Mouse (Mus musculus) embryonic facial prominence, embryonic 12.5 days (tissue): ENCODE data around the gene AC129217.1. TPM values are rescaled to one million over a fixed set of nuclear protein-coding genes. Genes with fewer than 3 reads are reported as not detected.

Experiments used
- ATAC-seq: fragments of 200-750 bp; cut with Nextera tagmentation; 2 replicates; pipeline ENCODE4 v1.8.0; 2017; ENCODE audit not compliant: insufficient number of reproducible peaks, insufficient read depth, low FRiP score, low TSS enrichment
- H3K27ac ChIP-seq: fragments of 300-500 bp; sonication (generic); 2 replicates; pipeline ENCODE4 v1.5.1; 2016; ENCODE audit warnings: mild to moderate bottlenecking
- H3K27me3 ChIP-seq: fragments of 300-500 bp; sonication (generic); 2 replicates; pipeline ENCODE4 v1.6.1; 2016; ENCODE audit warnings: mild to moderate bottlenecking, moderate library complexity
- H3K36me3 ChIP-seq: fragments of 300-500 bp; sonication (generic); 2 replicates; pipeline ENCODE4 v1.6.1; 2016; ENCODE audit warnings: mild to moderate bottlenecking
- H3K4me1 ChIP-seq: fragments of 300-500 bp; sonication (generic); 2 replicates; pipeline ENCODE4 v1.6.1; 2016
- H3K4me2 ChIP-seq: fragments of 300-500 bp; sonication (generic); replicated peaks from 2 replicates; pipeline ENCODE4 v1.6.1; 2016; ENCODE audit warnings: mild to moderate bottlenecking, moderate library complexity
- H3K4me3 ChIP-seq: fragments of 300-500 bp; sonication (generic); 2 replicates; pipeline ENCODE4 v1.5.1; 2016; ENCODE audit warnings: mild to moderate bottlenecking
- H3K9ac ChIP-seq: fragments of 300-500 bp; sonication (generic); 2 replicates; pipeline ENCODE4 v1.6.1; 2016; ENCODE audit warnings: mild to moderate bottlenecking, moderate library complexity
- H3K9me3 ChIP-seq: fragments of 300-500 bp; sonication (generic); 2 replicates; pipeline ENCODE4 v1.6.1; 2016; ENCODE audit warnings: mild to moderate bottlenecking, moderate library complexity
- WGBS: fragments of 180-500 bp; shearing (Covaris S2); methylation state at CpG from one replicate; pipeline ENCODE4 v1.1.7; 2016; 5-methylcytosine and 5-hydroxymethylcytosine counted together
- microRNA-seq: library from miRNA; unstranded; fragments of <30 nt; microRNA quantifications from one replicate; pipeline ENCODE4, GENCODE M21; 2017
- polyA plus RNA-seq: library from polyadenylated mRNA; unstranded; fragments of >200 nt; fragmentation: Nextera tagmentation; extraction: Ambion mirVana; gene quantifications from 2 replicates; pipeline ENCODE4 v1.2.1, GENCODE M21; 2016

The AC129217.1 gene
- polyA plus RNA-seq, 1 experiment from 2014 or later, result not detected

GRCm38 (mm10) chr19:8875031-8875430 lies 45.5 kb downstream of the AC129217.1 start:
- H3K9ac ChIP-seq, result no peak overlapping the region
- WGBS, result 95% methylated on average over 7 of the region's 7 CpGs
- peaks cover 14% of the 10 kb centered on the region for H3K4me1 ChIP-seq
- peaks cover 45% of the 10 kb centered on the region for H3K36me3 ChIP-seq
- H3K27ac ChIP-seq, result no peak overlapping the region
- H3K9me3 ChIP-seq, result no peaks in the 10 kb centered on the region
- H3K4me2 ChIP-seq, result no peak overlapping the region
- no peak overlapping the region for H3K4me3 ChIP-seq
- ATAC-seq, result no peak
- H3K27me3 ChIP-seq, result no peaks in the 10 kb centered on the region

- Histone ChIP-seq H3K27me3 (no peaks in the 10 kb centered on the region), H3K27ac (peak within 1 kb of the TSS; percentile 71), H3K4me3 (peak within 1 kb of the TSS; percentile 68), H3K36me3 (peaks cover 21% of the 10 kb centered on the region), H3K9ac (peak within 1 kb of the TSS; percentile 89), H3K4me2 (peak within 1 kb of the TSS; percentile 82), H3K4me1 (peaks cover 9% of the 10 kb centered on the region; the same call in 1 of the 2 replicates), H3K9me3 (no peaks in the 10 kb centered on the region)
- under 1% methylated on average over 42 of the region's 42 CpGs for WGBS
- peak; percentile 95 for ATAC-seq
These were observed 50.9 kb downstream of the AC129217.1 start, which contains the start of gene Uqcc3 for GRCm38 (mm10) chr19:8880311-8881033. TSS of gene Uqcc3 (minus strand) at chr19:8880923.

GRCm38 (mm10) chr19:8881034-8881392 lies 51.4 kb downstream of the AC129217.1 start:
- ATAC-seq, result no peak

GRCm38 (mm10) chr19:8883616-8884015 lies 54.0 kb downstream of the AC129217.1 start, which contains the start of the genes Lbhd1 and Gm49403:
TSS of gene Lbhd1 (plus strand) at chr19:8883732.
TSS of gene Gm49403 (plus strand) at chr19:8883930.
- Histone ChIP-seq H3K36me3 (no peaks in the 10 kb centered on the region), H3K27me3 (no peaks in the 10 kb centered on the region), H3K4me2 (no peak within 1 kb of the TSS), H3K9me3 (no peaks in the 10 kb centered on the region), H3K4me1 (peaks cover 16% of the 10 kb centered on the region; the same call in 1 of the 2 replicates), H3K27ac (no peak within 1 kb of the TSS), H3K4me3 (no peak within 1 kb of the TSS), H3K9ac (no peak within 1 kb of the TSS)
- no peak for ATAC-seq
- WGBS, result 78% methylated on average over 3 of the region's 3 CpGs

More at GRCm38 (mm10) chr19:8881034-8881392, 51.4 kb downstream of the AC129217.1 start:
- peaks cover 9% of the 10 kb centered on the region; the same call in 1 of the 2 replicates for H3K4me1 ChIP-seq
- H3K4me2 ChIP-seq, result peak overlapping the region; percentile 82
- H3K4me3 ChIP-seq, result peak overlapping the region; percentile 68
- peaks cover 16% of the 10 kb centered on the region for H3K36me3 ChIP-seq
- peak overlapping the region; percentile 89 for H3K9ac ChIP-seq
- H3K27ac ChIP-seq, result no peak overlapping the region
- H3K9me3 ChIP-seq, result no peaks in the 10 kb centered on the region
- no peaks in the 10 kb centered on the region for H3K27me3 ChIP-seq
- WGBS, result 20% methylated on average over 3 of the region's 3 CpGs

- Histone ChIP-seq H3K9me3 (no peaks in the 10 kb centered on the region), H3K4me2 (peak overlapping the region; percentile 81), H3K9ac (no peak overlapping the region), H3K4me1 (peaks cover 10% of the 10 kb centered on the region; the same call in 1 of the 2 replicates), H3K36me3 (peaks cover 14% of the 10 kb centered on the region), H3K4me3 (peak overlapping the region; percentile 69; the same call in 1 of the 2 replicates), H3K27ac (peak overlapping the region; percentile 85; the same call in 1 of the 2 replicates), H3K27me3 (no peaks in the 10 kb centered on the region)
- no peak for ATAC-seq
- 35% methylated on average over 1 of the region's 1 CpGs for WGBS
These were observed 57.5 kb downstream of the AC129217.1 start for GRCm38 (mm10) chr19:8886916-8887584.

- no peak for ATAC-seq
- 17% methylated on average over 19 of the region's 19 CpGs for WGBS
These were observed 58.3 kb downstream of the AC129217.1 start for GRCm38 (mm10) chr19:8887585-8888463.

DNA sequence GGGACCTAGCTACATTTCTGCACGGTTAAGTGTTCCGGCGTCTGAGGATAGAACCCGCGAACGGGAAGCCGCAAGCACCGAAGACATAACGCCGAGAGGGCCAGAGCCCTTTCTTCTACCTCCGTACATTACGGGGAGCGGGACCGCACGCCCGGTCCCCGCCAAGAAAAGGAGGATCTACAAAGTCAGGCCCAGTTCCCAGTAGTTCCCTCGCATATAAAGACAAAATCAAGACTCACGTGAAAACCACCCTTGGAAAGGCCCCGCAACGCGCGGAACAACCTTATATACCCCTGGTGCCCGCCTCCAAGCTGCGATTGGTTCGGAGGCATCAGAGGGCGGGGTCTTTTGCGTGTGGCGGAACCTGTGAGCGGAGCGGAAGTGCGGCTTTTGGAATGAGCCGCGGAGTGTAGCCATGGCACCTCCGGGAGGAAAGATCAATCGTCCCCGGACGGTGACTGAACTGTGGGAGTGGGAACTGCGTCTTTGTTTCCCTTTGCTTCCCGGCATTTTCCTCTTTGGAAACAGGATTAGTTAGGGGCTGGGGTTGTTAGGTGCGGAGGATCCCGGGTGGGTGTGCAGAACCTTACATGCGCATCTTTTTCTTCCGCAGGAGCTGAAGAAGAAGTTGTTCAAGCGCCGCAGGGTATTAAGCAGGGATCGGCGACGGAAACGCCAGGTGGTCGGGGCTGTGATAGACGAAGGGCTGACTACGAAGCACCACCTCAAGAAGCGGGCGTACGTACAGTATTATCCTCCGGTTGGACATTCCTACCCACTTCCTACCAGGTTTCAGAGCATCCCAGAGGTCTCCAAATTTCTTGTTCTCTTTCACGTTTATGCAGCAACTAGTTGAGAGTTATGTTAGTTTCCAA lies 59.2 kb downstream of the AC129217.1 start, which contains the start of the genes 1810009A15Rik and Gm49416:
Gene 1810009A15Rik, plus strand, starts transcription at position 343 of the 875 bp plus-strand sequence.
Gene Gm49416, plus strand, starts transcription at position 416 of the 875 bp plus-strand sequence.
- Histone ChIP-seq H3K9ac (peak within 1 kb of the TSS; percentile 85), H3K4me1 (peaks cover 13% of the 10 kb centered on the region), H3K27ac (peak within 1 kb of the TSS; percentile 87), H3K9me3 (no peaks in the 10 kb centered on the region), H3K4me3 (peak within 1 kb of the TSS; percentile 69), H3K27me3 (no peaks in the 10 kb centered on the region), H3K4me2 (peak within 1 kb of the TSS; percentile 81), H3K36me3 (peaks cover 14% of the 10 kb centered on the region)
- ATAC-seq, result peak; percentile 90
- WGBS, result under 1% methylated on average over 58 of the region's 58 CpGs

More at GRCm38 (mm10) chr19:8887585-8888463, 58.3 kb downstream of the AC129217.1 start:
- Histone ChIP-seq H3K36me3 (peaks cover 14% of the 10 kb centered on the region), H3K9ac (peak overlapping the region; percentile 85), H3K4me2 (peak overlapping the region; percentile 81), H3K27ac (peak overlapping the region; percentile 85), H3K27me3 (no peaks in the 10 kb centered on the region), H3K4me3 (peak overlapping the region; percentile 69), H3K4me1 (peaks cover 10% of the 10 kb centered on the region; the same call in 1 of the 2 replicates), H3K9me3 (no peaks in the 10 kb centered on the region)

Small RNA genes within 50 kb of the gene (microRNA-seq; reads per million reads assigned to microRNA genes)
- not detected for gene Mir5136

Other genes starting within 250 kb of the AC129217.1 start
- 0.08 and 0.10 TPM in 2 replicates for gene Slc22a8, start 238.5 kb upstream of the AC129217.1 start, polyA plus RNA-seq
- 0.87 and 1.3 TPM in 2 replicates for gene Slc22a6, start 211.7 kb upstream of the AC129217.1 start, polyA plus RNA-seq
- gene Chrm1, start 166.0 kb upstream of the AC129217.1 start, polyA plus RNA-seq, result 0.63 and 0.69 TPM in 2 replicates
- gene Slc3a2, start 106.4 kb upstream of the AC129217.1 start, polyA plus RNA-seq, result 119 and 122 TPM in 2 replicates
- gene Wdr74, start 93.9 kb upstream of the AC129217.1 start, polyA plus RNA-seq, result 88.5 and 98.3 TPM in 2 replicates
- 2.6 and 2.7 TPM in 2 replicates for gene 1700092M07Rik, start 89.1 kb upstream of the AC129217.1 start, polyA plus RNA-seq
- 165 and 172 TPM in 2 replicates for gene Stx5a, start 88.4 kb upstream of the AC129217.1 start, polyA plus RNA-seq
- 218 and 221 TPM in 2 replicates for gene Nxf1, start 72.7 kb upstream of the AC129217.1 start, polyA plus RNA-seq
- gene Tmem223, start 58.8 kb upstream of the AC129217.1 start, polyA plus RNA-seq, result 202 and 221 TPM in 2 replicates
- 48.4 and 54.1 TPM in 2 replicates for gene Tmem179b, start 55.3 kb upstream of the AC129217.1 start, polyA plus RNA-seq
- gene Taf6l, start 43.4 kb upstream of the AC129217.1 start, polyA plus RNA-seq, result 39.9 and 40.4 TPM in 2 replicates
- gene Polr2g, start 31.2 kb upstream of the AC129217.1 start, polyA plus RNA-seq, result 166 and 170 TPM in 2 replicates
- gene Zbtb3, start 27.2 kb upstream of the AC129217.1 start, polyA plus RNA-seq, result 6.5 and 7.2 TPM in 2 replicates
- 71.3 and 71.7 TPM in 2 replicates for gene Ttc9c, start 10.4 kb upstream of the AC129217.1 start, polyA plus RNA-seq
- 6.2 TPM in 2 replicates for gene Hnrnpul2, start 9.8 kb upstream of the AC129217.1 start, polyA plus RNA-seq
- gene Bscl2, start 7.7 kb downstream of the AC129217.1 start, polyA plus RNA-seq, result 43.0 and 47.5 TPM in 2 replicates
- 30.5 and 38.9 TPM in 2 replicates for gene Gng3, start 9.4 kb downstream of the AC129217.1 start, polyA plus RNA-seq
- gene Lrrn4cl, start 21.0 kb downstream of the AC129217.1 start, polyA plus RNA-seq, result 0.18 and 0.77 TPM in 2 replicates
- 179 and 189 TPM in 2 replicates for gene Ubxn1, start 41.7 kb downstream of the AC129217.1 start, polyA plus RNA-seq
- gene Uqcc3, start 51.1 kb downstream of the AC129217.1 start, polyA plus RNA-seq, result 66.0 and 67.6 TPM in 2 replicates
- 82.3 and 88.4 TPM in 2 replicates for gene Lbhd1, start 54.0 kb downstream of the AC129217.1 start, polyA plus RNA-seq
- not detected in 2 replicates for gene Gm49403, start 54.2 kb downstream of the AC129217.1 start, polyA plus RNA-seq
- gene 1810009A15Rik, start 59.1 kb downstream of the AC129217.1 start, polyA plus RNA-seq, result 98.0 and 107 TPM in 2 replicates
- not detected in 2 replicates for gene Gm49416, start 59.2 kb downstream of the AC129217.1 start, polyA plus RNA-seq
- 50.4 and 51.5 TPM in 2 replicates for gene Ints5, start 63.2 kb downstream of the AC129217.1 start, polyA plus RNA-seq
- 112 and 119 TPM in 2 replicates for gene Ganab, start 68.3 kb downstream of the AC129217.1 start, polyA plus RNA-seq
- 54.6 and 58.5 TPM in 2 replicates for gene B3gat3, start 90.6 kb downstream of the AC129217.1 start, polyA plus RNA-seq
- 2.7 and 3.0 TPM in 2 replicates for gene Rom1, start 99.6 kb downstream of the AC129217.1 start, polyA plus RNA-seq
- 29.0 and 29.7 TPM in 2 replicates for gene Eml3, start 99.8 kb downstream of the AC129217.1 start, polyA plus RNA-seq
- 202 and 211 TPM in 2 replicates for gene Mta2, start 112.1 kb downstream of the AC129217.1 start, polyA plus RNA-seq
- 35.6 and 38.1 TPM in 2 replicates for gene Tut1, start 124.1 kb downstream of the AC129217.1 start, polyA plus RNA-seq
- gene Eef1g, start 137.3 kb downstream of the AC129217.1 start, polyA plus RNA-seq, result 471 and 477 TPM in 2 replicates
- gene Ahnak, start 159.5 kb downstream of the AC129217.1 start, polyA plus RNA-seq, result 24.4 and 27.7 TPM in 2 replicates